In genomic region chr10:81421797-81422100, GRCm38 (mm10) we compare ENCODE assay signal across 11 mouse cellular contexts. TPM values are rescaled to one million over a fixed set of nuclear protein-coding genes. Genes with fewer than 3 reads are reported as not detected.
A peak's percentile ranks its signal among the peaks of the same experiment; 100 is the strongest.
DNase-seq lines count a peak whose midpoint lies in the region; ATAC-seq and TF ChIP-seq lines count a peak whose summit lies in the region.
"Had no signal": no experiment of that assay in that cellular context is flagged by ENCODE, and none has a peak within 500 bp of the region (broad histone marks: within the 10 kb centered on the region; RNA-seq: fewer than 3 reads in every experiment).

No protein-coding gene starts in this region.

- H3K79me2 ChIP-seq in myocyte (ENCODE audit: control insufficient read depth, insufficient read depth): peaks cover 90% of the 10 kb centered on the region

- H3K9ac ChIP-seq in neural tube, embryonic 11.5 days (ENCODE audit: low read length): no peak overlapping the region
- no peak overlapping the region for H3K9ac ChIP-seq in neural tube, embryonic 15.5 days (replicated peaks)
- H3K9ac ChIP-seq: limb, embryonic 13.5 days; stomach, embryonic 15.5 days had no signal

- H3K27ac ChIP-seq in neural tube, embryonic 11.5 days (ENCODE audit: low read depth, low read length): no peak overlapping the region
- no peak overlapping the region for H3K27ac ChIP-seq in neural tube, embryonic 15.5 days (replicated peaks)
- no peak overlapping the region for H3K27ac ChIP-seq in embryonic facial prominence, embryonic 10.5 days (replicated peaks)
- H3K27ac ChIP-seq: limb, embryonic 13.5 days; stomach, embryonic 15.5 days had no signal

- ATAC-seq in neural tube, embryonic 11.5 days (ENCODE audit: insufficient read depth, low FRiP score, low TSS enrichment): no peak
- ATAC-seq in neural tube, embryonic 15.5 days (ENCODE audit: low FRiP score): no peak

- no peaks in the 10 kb centered on the region for H3K36me3 ChIP-seq in neural tube, embryonic 11.5 days (ENCODE audit: control insufficient read depth, insufficient read depth, low read length)
- peaks cover 12% of the 10 kb centered on the region; the same call in 1 of the 2 replicates for H3K36me3 ChIP-seq in neural tube, embryonic 15.5 days
- peaks cover 4% of the 10 kb centered on the region; the same call in 1 of the 2 replicates for H3K36me3 ChIP-seq in embryonic facial prominence, embryonic 10.5 days (replicated peaks)
- peaks cover 5% of the 10 kb centered on the region for H3K36me3 ChIP-seq in myocyte (ENCODE audit: control insufficient read depth, insufficient read depth)

- peaks cover 16% of the 10 kb centered on the region for H3K4me1 ChIP-seq in neural tube, embryonic 11.5 days (ENCODE audit: control insufficient read depth, insufficient read depth, low read length)
- H3K4me1 ChIP-seq in neural tube, embryonic 15.5 days: peaks cover 56% of the 10 kb centered on the region
- peaks cover 66% of the 10 kb centered on the region for H3K4me1 ChIP-seq in embryonic facial prominence, embryonic 10.5 days

- 83% methylated on average over 5 of the region's 5 CpGs for WGBS in neural tube, embryonic 11.5 days
- WGBS in neural tube, embryonic 15.5 days: 83% methylated on average over 5 of the region's 5 CpGs
- 67% methylated on average over 5 of the region's 5 CpGs for WGBS in embryonic facial prominence, embryonic 10.5 days

- peak; percentile 56 for DNase-seq in heart, adult 9 months (ENCODE audit: low spot score in 2 of 2)
- DNase-seq in heart, adult 8-10 months (ENCODE audit: low spot score): no peak
- DNase-seq in neural tube, embryonic 11.5 days (ENCODE audit: low spot score): peak; percentile 5
- DNase-seq in embryonic facial prominence, embryonic 10.5 days (ENCODE audit: low spot score): peak; percentile 7
- no peak for DNase-seq in testis, postnatal 10 days (ENCODE audit: low spot score)
- DNase-seq in left cerebral cortex, adult 18-20 months (ENCODE audit: low spot score in 2 of 2): no peak

- no peak overlapping the region for H3K4me3 ChIP-seq in neural tube, embryonic 11.5 days (ENCODE audit: low read depth, low read length)
- H3K4me3 ChIP-seq in neural tube, embryonic 15.5 days (replicated peaks): no peak overlapping the region
- no peak overlapping the region for H3K4me3 ChIP-seq in embryonic facial prominence, embryonic 10.5 days
- H3K4me3 ChIP-seq in myocyte: no peak overlapping the region
- H3K4me3 ChIP-seq: erythroblast, embryonic 14.5 days; limb, embryonic 13.5 days; stomach, embryonic 15.5 days had no signal

- H3K4me2 ChIP-seq in neural tube, embryonic 11.5 days (ENCODE audit: low read depth): no peak overlapping the region
- no peak overlapping the region for H3K4me2 ChIP-seq in neural tube, embryonic 15.5 days
- peak overlapping the region; percentile 77 for H3K4me2 ChIP-seq in myocyte (ENCODE audit: low read depth)
- H3K4me2 ChIP-seq: limb, embryonic 13.5 days; stomach, embryonic 15.5 days had no signal

- H3ac ChIP-seq in myocyte (ENCODE audit: control insufficient read depth, insufficient read length): no peak overlapping the region

- no peak for TF ChIP-seq POLR2A in myocyte (IDR thresholded peaks at IDR 0.05; ENCODE audit: insufficient read length, low read depth)

- no peaks in the 10 kb centered on the region for H3K9me3 ChIP-seq in neural tube, embryonic 11.5 days (ENCODE audit: control insufficient read depth, low read length)
- H3K9me3 ChIP-seq in neural tube, embryonic 15.5 days (replicated peaks): no peaks in the 10 kb centered on the region
- H3K9me3 ChIP-seq in embryonic facial prominence, embryonic 10.5 days: no peaks in the 10 kb centered on the region
- H3K9me3 ChIP-seq: limb, embryonic 13.5 days; stomach, embryonic 15.5 days had no signal

- H3K27me3 ChIP-seq in neural tube, embryonic 11.5 days (ENCODE audit: control insufficient read depth, insufficient read depth, low read length): peaks cover 34% of the 10 kb centered on the region
- no peaks in the 10 kb centered on the region; the same call in 1 of the 2 replicates for H3K27me3 ChIP-seq in neural tube, embryonic 15.5 days (replicated peaks)
- peaks cover 94% of the 10 kb centered on the region for H3K27me3 ChIP-seq in embryonic facial prominence, embryonic 10.5 days (replicated peaks; ENCODE audit: low read depth, poor library complexity, severe bottlenecking)
- no peaks in the 10 kb centered on the region for H3K27me3 ChIP-seq in myocyte (ENCODE audit: control insufficient read depth, insufficient read depth, insufficient read length)
- H3K27me3 ChIP-seq: stomach, embryonic 15.5 days had no signal

TF ChIP-seq in myocyte, 11 proteins besides CTCF, POLR2A, EP300 and RAD21:
- peak; percentile 43 for TF ChIP-seq TCF3 (IDR thresholded peaks at IDR 0.05; ENCODE audit: insufficient read length, low read depth)
- no peak for TF ChIP-seq E2F4 (IDR thresholded peaks at IDR 0.05; ENCODE audit: insufficient read depth)
- TF ChIP-seq SRF (IDR thresholded peaks at IDR 0.05; ENCODE audit: control insufficient read depth, insufficient read length, low read depth): no peak
- TF ChIP-seq REST (IDR thresholded peaks at IDR 0.05; ENCODE audit: insufficient read depth, insufficient read length): no peak
- no peak for TF ChIP-seq CEBPB (IDR thresholded peaks at IDR 0.05; ENCODE audit: insufficient read depth, poor library complexity, severe bottlenecking)
- no peak for TF ChIP-seq MAX (IDR thresholded peaks at IDR 0.05; ENCODE audit: low read depth)
- peak; percentile 67 for TF ChIP-seq TCF12 (IDR thresholded peaks at IDR 0.05; ENCODE audit: insufficient read depth, poor library complexity, severe bottlenecking)
- TF ChIP-seq MYOG (IDR thresholded peaks at IDR 0.05; ENCODE audit: control insufficient read depth in 1 of 3, insufficient read depth in 1 of 3, insufficient read length in 2 of 3, low read depth in 2 of 3): peak; percentile 59 to 95 (median 83)
- TF ChIP-seq POLR2AphosphoS2 (IDR thresholded peaks at IDR 0.05; ENCODE audit: insufficient read length, low read depth): no peak
- no peak for TF ChIP-seq USF1 (IDR thresholded peaks at IDR 0.05; ENCODE audit: low read depth)
- TF ChIP-seq MYOD1 (IDR thresholded peaks at IDR 0.05; ENCODE audit: control insufficient read depth in 1 of 3, insufficient read length in 2 of 3, low read depth in 2 of 3): peak in 2 of 3 experiments; percentile 78 to 93

RNA-seq across cellular contexts. Expression of gene Smim24, which starts 28.9 kb away (rescaled TPM):
- total RNA-seq in heart, adult 8-10 months (2022): 1 to 10 TPM; 1.4 to 2.4 (median 1.9) TPM
- 1.9 and 3.5 TPM in 2 replicates for polyA plus RNA-seq in neural tube, embryonic 11.5 days (2014; fragmentation: Nextera tagmentation; extraction: Ambion mirVana)
- polyA plus RNA-seq in neural tube, embryonic 15.5 days (2015; fragmentation: Nextera tagmentation; extraction: Ambion mirVana): 2.5 and 9.3 TPM in 2 replicates
- polyA plus RNA-seq in embryonic facial prominence, embryonic 10.5 days (2016; fragmentation: Nextera tagmentation; extraction: Ambion mirVana): 2.0 and 2.8 TPM in 2 replicates
- polyA plus RNA-seq in myocyte (2012; fragmentation: generic; extraction: Trizol): 0.30 TPM
- total RNA-seq in left cerebral cortex, adult 18-20 months (2021): 1 to 10 TPM; 1.1 to 1.2 TPM
- polyA plus RNA-seq: erythroblast, embryonic 14.5 days had no signal

RNA-seq across cellular contexts. Expression of gene Gm48552, which starts 32.9 kb away (rescaled TPM):
- under 1 TPM in 2 of 4 experiments, not detected in 2; 0.50 to 0.72 TPM for total RNA-seq in heart, adult 8-10 months (2022)
- polyA plus RNA-seq in neural tube, embryonic 11.5 days (2014; fragmentation: Nextera tagmentation; extraction: Ambion mirVana): 0.97 and 1.3 TPM in 2 replicates
- polyA plus RNA-seq in neural tube, embryonic 15.5 days (2015; fragmentation: Nextera tagmentation; extraction: Ambion mirVana): 3.4 and 3.6 TPM in 2 replicates
- 1.8 and 3.1 TPM in 2 replicates for polyA plus RNA-seq in embryonic facial prominence, embryonic 10.5 days (2016; fragmentation: Nextera tagmentation; extraction: Ambion mirVana)
- 0.73 TPM for polyA plus RNA-seq in myocyte (2012; fragmentation: generic; extraction: Trizol)
- 1 to 10 TPM; 2.7 to 2.8 TPM for total RNA-seq in left cerebral cortex, adult 18-20 months (2021)

RNA-seq across cellular contexts. Expression of gene Nfic, which starts 33.7 kb away (rescaled TPM):
- total RNA-seq in heart, adult 8-10 months (2022): 100 to 1,000 TPM; 100 to 132 (median 108) TPM
- 16.8 TPM in 2 replicates for polyA plus RNA-seq in neural tube, embryonic 11.5 days (2014; fragmentation: Nextera tagmentation; extraction: Ambion mirVana)
- polyA plus RNA-seq in neural tube, embryonic 15.5 days (2015; fragmentation: Nextera tagmentation; extraction: Ambion mirVana): 35.0 and 35.8 TPM in 2 replicates
- 12.5 and 20.2 TPM in 2 replicates for polyA plus RNA-seq in embryonic facial prominence, embryonic 10.5 days (2016; fragmentation: Nextera tagmentation; extraction: Ambion mirVana)
- polyA plus RNA-seq in myocyte (2012; fragmentation: generic; extraction: Trizol): 115 TPM
- 10 to 100 TPM; 84.7 to 91.7 TPM for total RNA-seq in left cerebral cortex, adult 18-20 months (2021)

RNA-seq across cellular contexts. Expression of gene Gm48551, which starts 37.5 kb away (rescaled TPM):
- total RNA-seq in heart, adult 8-10 months (2022): 1 to 10 TPM in 2 of 4 experiments, under 1 TPM in 2; 0.73 to 1.3 (median 1.0) TPM
- polyA plus RNA-seq in neural tube, embryonic 11.5 days (2014; fragmentation: Nextera tagmentation; extraction: Ambion mirVana): 1.7 and 3.0 TPM in 2 replicates
- polyA plus RNA-seq in neural tube, embryonic 15.5 days (2015; fragmentation: Nextera tagmentation; extraction: Ambion mirVana): 5.7 and 7.2 TPM in 2 replicates
- 2.7 TPM in 2 replicates for polyA plus RNA-seq in embryonic facial prominence, embryonic 10.5 days (2016; fragmentation: Nextera tagmentation; extraction: Ambion mirVana)
- polyA plus RNA-seq in myocyte (2012; fragmentation: generic; extraction: Trizol): 1.7 TPM
- 1 to 10 TPM; 3.1 to 3.8 TPM for total RNA-seq in left cerebral cortex, adult 18-20 months (2021)

RNA-seq across cellular contexts. Expression of gene Dohh, which starts 37.5 kb away (rescaled TPM):
- total RNA-seq in heart, adult 8-10 months (2022): 10 to 100 TPM; 49.1 to 55.0 (median 53.8) TPM
- polyA plus RNA-seq in neural tube, embryonic 11.5 days (2014; fragmentation: Nextera tagmentation; extraction: Ambion mirVana): 64.1 and 76.1 TPM in 2 replicates
- polyA plus RNA-seq in neural tube, embryonic 15.5 days (2015; fragmentation: Nextera tagmentation; extraction: Ambion mirVana): 101 TPM in 2 replicates
- polyA plus RNA-seq in embryonic facial prominence, embryonic 10.5 days (2016; fragmentation: Nextera tagmentation; extraction: Ambion mirVana): 105 and 109 TPM in 2 replicates
- 103 TPM for polyA plus RNA-seq in myocyte (2012; fragmentation: generic; extraction: Trizol)
- total RNA-seq in left cerebral cortex, adult 18-20 months (2021): 10 to 100 TPM; 87.4 to 97.6 TPM

Comparison
In these comparisons a context has a peak if more than half of its experiments do, and no peak if none do; other contexts are left out.
1. DNase-seq: peak in heart, adult 9 months (2 of 2), neural tube, embryonic 11.5 days (single experiment) and embryonic facial prominence, embryonic 10.5 days (single experiment); none in heart, adult 8-10 months (single experiment), testis, postnatal 10 days (single experiment) and left cerebral cortex, adult 18-20 months (0 of 2).